Mouse (Mus musculus): ENCODE data around the gene Olfr1393. TPM values are rescaled to one million over a fixed set of nuclear protein-coding genes. Genes with fewer than 3 reads are reported as not detected.
"Not testable (repeated sequence)": the region's sequence is repeated elsewhere in the genome, so short reads cannot be mapped to it uniquely, and the experiment has no call there.

Olfr1393 gene
- polyA plus RNA-seq, 1 experiment: not detected

- Histone ChIP-seq H3K4me1 (ENCODE audit: control insufficient read depth, insufficient read depth, low read length) (no peaks in the 10 kb centered on the region), H3K27me3 (ENCODE audit: control insufficient read depth, insufficient read depth, low read length, poor library complexity, severe bottlenecking) (no peaks in the 10 kb centered on the region), H3K4me3 (ENCODE audit: low read depth, low read length) (no peak overlapping the region), H3K27ac (ENCODE audit: insufficient read depth, low read length) (no peak overlapping the region), H3K9ac (ENCODE audit: low read depth, poor library complexity, severe bottlenecking) (no peak overlapping the region), H3K36me3 (ENCODE audit: control insufficient read depth, insufficient read depth, low read length, poor library complexity, severe bottlenecking) (no peaks in the 10 kb centered on the region), H3K9me3 (replicated peaks; ENCODE audit: control insufficient read depth, insufficient read depth, low read length, poor library complexity, severe bottlenecking) (no peaks in the 10 kb centered on the region)
- TF ChIP-seq CTCF (IDR thresholded peaks at IDR 0.05; ENCODE audit: low read depth, low read length): no peak
- no peak for TF ChIP-seq POLR2A (IDR thresholded peaks at IDR 0.05; ENCODE audit: insufficient read depth, low read length)
- TF ChIP-seq EP300 (IDR thresholded peaks at IDR 0.05; ENCODE audit: insufficient read depth, low read depth, low read length): no peak
These were observed 9.1 kb downstream of the Olfr1393 start for GRCm38 (mm10) chr11:49287251-49287650.

DNA sequence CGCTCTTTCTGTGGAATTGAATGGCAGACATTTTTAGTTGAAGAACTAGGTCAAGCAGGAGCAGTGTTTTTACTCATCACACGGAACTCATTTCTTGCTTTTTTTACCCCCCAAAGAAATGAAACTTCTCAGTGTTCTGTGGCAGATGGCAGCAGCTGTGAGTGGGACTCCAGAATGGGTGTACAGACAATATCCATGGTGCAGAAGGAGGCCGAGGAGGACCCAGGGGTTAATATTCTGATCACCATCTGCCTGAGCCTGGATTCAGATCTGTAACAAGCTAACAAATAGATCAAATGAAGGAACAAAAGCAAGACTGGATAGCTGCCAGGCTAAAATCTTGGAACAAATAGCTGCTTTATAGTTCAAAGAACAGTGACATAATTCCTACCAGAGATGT, 14.7 kb downstream of the Olfr1393 start:
- H3K36me3 ChIP-seq (ENCODE audit: control insufficient read depth, insufficient read depth, low read length, poor library complexity, severe bottlenecking): no peaks in the 10 kb centered on the region
- no peak overlapping the region for H3K4me3 ChIP-seq (ENCODE audit: low read depth, low read length)
- H3K9ac ChIP-seq (ENCODE audit: low read depth, poor library complexity, severe bottlenecking): no peak overlapping the region
- no peaks in the 10 kb centered on the region for H3K4me1 ChIP-seq (ENCODE audit: control insufficient read depth, insufficient read depth, low read length)
- no peaks in the 10 kb centered on the region for H3K27me3 ChIP-seq (ENCODE audit: control insufficient read depth, insufficient read depth, low read length, poor library complexity, severe bottlenecking)
- H3K27ac ChIP-seq (ENCODE audit: insufficient read depth, low read length): no peak overlapping the region
- H3K9me3 ChIP-seq (replicated peaks; ENCODE audit: control insufficient read depth, insufficient read depth, low read length, poor library complexity, severe bottlenecking): no peaks in the 10 kb centered on the region
- TF ChIP-seq POLR2A (IDR thresholded peaks at IDR 0.05; ENCODE audit: insufficient read depth, low read length) (no peak), CTCF (IDR thresholded peaks at IDR 0.05; ENCODE audit: low read depth, low read length) (no peak), EP300 (IDR thresholded peaks at IDR 0.05; ENCODE audit: insufficient read depth, low read depth, low read length) (no peak)

- TF ChIP-seq CTCF (IDR thresholded peaks at IDR 0.05; ENCODE audit: low read depth, low read length): no peak
- no peak for TF ChIP-seq POLR2A (IDR thresholded peaks at IDR 0.05; ENCODE audit: insufficient read depth, low read length)
- TF ChIP-seq EP300 (IDR thresholded peaks at IDR 0.05; ENCODE audit: insufficient read depth, low read depth, low read length): no peak
- H3K9ac ChIP-seq (ENCODE audit: low read depth, poor library complexity, severe bottlenecking): no peak within 1 kb of the TSS
- H3K27me3 ChIP-seq (ENCODE audit: control insufficient read depth, insufficient read depth, low read length, poor library complexity, severe bottlenecking): no peaks in the 10 kb centered on the region
- H3K27ac ChIP-seq (ENCODE audit: insufficient read depth, low read length): no peak within 1 kb of the TSS
- H3K36me3 ChIP-seq (ENCODE audit: control insufficient read depth, insufficient read depth, low read length, poor library complexity, severe bottlenecking): no peaks in the 10 kb centered on the region
- H3K4me1 ChIP-seq (ENCODE audit: control insufficient read depth, insufficient read depth, low read length): no peaks in the 10 kb centered on the region
- no peaks in the 10 kb centered on the region for H3K9me3 ChIP-seq (replicated peaks; ENCODE audit: control insufficient read depth, insufficient read depth, low read length, poor library complexity, severe bottlenecking)
- H3K4me3 ChIP-seq (ENCODE audit: low read depth, low read length): no peak within 1 kb of the TSS
These were observed 26.3 kb downstream of the Olfr1393 start, which contains the start of gene Olfr10 for GRCm38 (mm10) chr11:49304441-49304840. Gene Olfr10 (plus strand): TSS chr11:49304741.

DNA sequence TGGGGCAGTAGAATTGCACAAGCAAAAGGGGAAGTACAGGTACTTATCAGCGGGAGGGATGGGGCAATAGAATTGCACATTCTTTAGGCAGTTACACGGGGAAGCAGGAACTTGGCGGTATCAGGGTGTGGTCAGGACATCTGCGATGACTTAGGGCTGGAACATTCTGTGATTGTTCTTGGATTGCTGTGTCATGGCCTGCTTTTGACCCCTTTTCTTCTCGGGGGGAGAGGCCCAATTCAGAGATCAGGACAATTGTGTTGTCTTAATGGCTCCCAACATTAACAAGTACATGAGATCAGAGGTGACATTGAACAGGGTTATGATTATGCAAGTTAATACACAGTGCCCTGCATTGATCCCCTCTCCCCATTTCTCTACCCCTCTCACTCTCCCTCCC, 30.4 kb downstream of the Olfr1393 start:
- not testable (repeated sequence) for H3K9ac ChIP-seq (ENCODE audit: low read depth, poor library complexity, severe bottlenecking); H3K4me1 ChIP-seq (ENCODE audit: control insufficient read depth, insufficient read depth, low read length); H3K27ac ChIP-seq (ENCODE audit: insufficient read depth, low read length); H3K4me3 ChIP-seq (ENCODE audit: low read depth, low read length); H3K9me3 ChIP-seq (replicated peaks; ENCODE audit: control insufficient read depth, insufficient read depth, low read length, poor library complexity, severe bottlenecking); H3K36me3 ChIP-seq (ENCODE audit: control insufficient read depth, insufficient read depth, low read length, poor library complexity, severe bottlenecking); H3K27me3 ChIP-seq (ENCODE audit: control insufficient read depth, insufficient read depth, low read length, poor library complexity, severe bottlenecking)

DNA sequence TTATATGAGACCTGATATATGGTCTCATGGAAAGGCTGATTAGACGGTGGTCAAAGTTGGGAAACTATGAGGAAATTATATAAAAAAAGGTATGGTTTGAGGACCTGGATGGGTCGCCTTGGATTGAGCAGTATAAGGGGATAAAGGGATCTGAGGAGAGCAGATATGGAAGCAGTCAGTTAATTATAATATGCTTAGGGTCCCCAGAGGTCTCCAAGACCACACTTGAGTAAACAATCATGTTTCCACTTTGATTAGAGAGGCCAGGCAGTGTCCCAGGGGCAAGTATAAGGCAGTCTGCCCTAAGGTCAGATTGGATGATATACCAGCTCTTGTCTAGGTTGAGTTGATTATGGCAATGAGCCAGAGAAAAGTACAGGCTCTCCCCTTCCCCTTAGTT, 44.3 kb downstream of the Olfr1393 start, which contains the start of gene Olfr1391:
Gene Olfr1391 (plus strand): TSS at position 301 of the 400 bp plus-strand sequence.
- H3K27me3 ChIP-seq (ENCODE audit: control insufficient read depth, insufficient read depth, low read length, poor library complexity, severe bottlenecking): no peaks in the 10 kb centered on the region
- no peak within 1 kb of the TSS for H3K4me3 ChIP-seq (ENCODE audit: low read depth, low read length)
- H3K27ac ChIP-seq (ENCODE audit: insufficient read depth, low read length): no peak within 1 kb of the TSS
- TF ChIP-seq EP300 (IDR thresholded peaks at IDR 0.05; ENCODE audit: insufficient read depth, low read depth, low read length) (no peak), CTCF (IDR thresholded peaks at IDR 0.05; ENCODE audit: low read depth, low read length) (no peak), POLR2A (IDR thresholded peaks at IDR 0.05; ENCODE audit: insufficient read depth, low read length) (no peak)
- H3K4me1 ChIP-seq (ENCODE audit: control insufficient read depth, insufficient read depth, low read length): no peaks in the 10 kb centered on the region
- H3K9me3 ChIP-seq (replicated peaks; ENCODE audit: control insufficient read depth, insufficient read depth, low read length, poor library complexity, severe bottlenecking): no peaks in the 10 kb centered on the region
- no peak within 1 kb of the TSS for H3K9ac ChIP-seq (ENCODE audit: low read depth, poor library complexity, severe bottlenecking)
- no peaks in the 10 kb centered on the region for H3K36me3 ChIP-seq (ENCODE audit: control insufficient read depth, insufficient read depth, low read length, poor library complexity, severe bottlenecking)

DNA sequence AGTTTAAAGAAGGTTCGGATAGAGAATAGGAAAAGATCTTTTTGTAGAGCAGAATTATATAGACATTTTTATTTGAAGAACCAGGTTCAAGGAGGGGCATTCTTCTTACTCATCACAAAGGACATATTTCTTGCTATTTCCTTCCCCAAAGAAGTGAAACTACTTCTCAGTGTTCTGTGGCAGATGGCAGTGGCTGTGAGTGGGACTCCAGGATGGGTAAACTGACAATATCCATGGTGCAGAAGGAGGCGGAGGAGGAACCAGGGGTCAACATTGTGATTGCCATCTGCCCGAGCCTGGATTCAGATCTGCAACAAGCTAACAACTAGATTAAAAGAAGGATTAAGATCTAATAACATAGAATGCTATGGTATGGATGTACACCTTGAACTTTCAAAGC, 48.6 kb downstream of the Olfr1393 start:
- TF ChIP-seq POLR2A (IDR thresholded peaks at IDR 0.05; ENCODE audit: insufficient read depth, low read length) (no peak), CTCF (IDR thresholded peaks at IDR 0.05; ENCODE audit: low read depth, low read length) (no peak), EP300 (IDR thresholded peaks at IDR 0.05; ENCODE audit: insufficient read depth, low read depth, low read length) (no peak)
- Histone ChIP-seq H3K4me3 (ENCODE audit: low read depth, low read length) (no peak overlapping the region), H3K27ac (ENCODE audit: insufficient read depth, low read length) (no peak overlapping the region), H3K36me3 (ENCODE audit: control insufficient read depth, insufficient read depth, low read length, poor library complexity, severe bottlenecking) (no peaks in the 10 kb centered on the region), H3K4me1 (ENCODE audit: control insufficient read depth, insufficient read depth, low read length) (no peaks in the 10 kb centered on the region), H3K9ac (ENCODE audit: low read depth, poor library complexity, severe bottlenecking) (no peak overlapping the region), H3K27me3 (ENCODE audit: control insufficient read depth, insufficient read depth, low read length, poor library complexity, severe bottlenecking) (no peaks in the 10 kb centered on the region), H3K9me3 (replicated peaks; ENCODE audit: control insufficient read depth, insufficient read depth, low read length, poor library complexity, severe bottlenecking) (no peaks in the 10 kb centered on the region)
